Mouse (Mus musculus) liver, adult (tissue): ENCODE results near the gene Slc8a2.

Experiments used
- GATA4 ChIP-seq: IDR thresholded peaks from 2 replicates; pipeline ENCODE4 v1.6.1; 2014; ENCODE audit warnings: mild to moderate bottlenecking, low read length; ENCODE audit not compliant: insufficient replicate concordance

Slc8a2 gene

GRCm38 (mm10) chr7:16129421-16129845, at the start of gene Slc8a2:
Gene Slc8a2 (plus strand): TSS chr7:16129826.
- no peak for TF ChIP-seq GATA4

GRCm38 (mm10) chr7:16079947-16080346, 49.7 kb upstream of the Slc8a2 start:
- no peak for TF ChIP-seq GATA4

- TF ChIP-seq GATA4 = no peak
Observed at GRCm38 (mm10) chr7:16080581-16080980, 49.0 kb upstream of the Slc8a2 start.

- TF ChIP-seq GATA4 = no peak
Observed at GRCm38 (mm10) chr7:16083361-16083760, 46.3 kb upstream of the Slc8a2 start.

- no peak for TF ChIP-seq GATA4
Observed at GRCm38 (mm10) chr7:16087587-16087986, 42.0 kb upstream of the Slc8a2 start.

GRCm38 (mm10) chr7:16094592-16094991, 35.0 kb upstream of the Slc8a2 start:
- no peak for TF ChIP-seq GATA4

GRCm38 (mm10) chr7:16098021-16099017, 31.3 kb upstream of the Slc8a2 start, which contains the start of gene Napa:
Gene Napa (plus strand): TSS chr7:16098458.
- no peak for TF ChIP-seq GATA4

GRCm38 (mm10) chr7:16099901-16100300, 29.7 kb upstream of the Slc8a2 start:
- TF ChIP-seq GATA4 = no peak

- no peak for TF ChIP-seq GATA4
Observed at GRCm38 (mm10) chr7:16101081-16101480, 28.5 kb upstream of the Slc8a2 start.

GRCm38 (mm10) chr7:16101726-16102475, 27.7 kb upstream of the Slc8a2 start:
- no peak for TF ChIP-seq GATA4

GRCm38 (mm10) chr7:16102686-16103226, 26.9 kb upstream of the Slc8a2 start:
- no peak for TF ChIP-seq GATA4

- no peak for TF ChIP-seq GATA4
Observed at GRCm38 (mm10) chr7:16103760-16104159, 25.9 kb upstream of the Slc8a2 start.

- no peak for TF ChIP-seq GATA4
Observed at GRCm38 (mm10) chr7:16104611-16105388, 24.8 kb upstream of the Slc8a2 start.

GRCm38 (mm10) chr7:16108886-16109542, 20.6 kb upstream of the Slc8a2 start:
- no peak for TF ChIP-seq GATA4
